ENCODE assay signal across 8 mouse cellular contexts in genomic region chr11:115964977-115965604, GRCm38 (mm10). TPM values are rescaled to one million over a fixed set of nuclear protein-coding genes. Genes with fewer than 3 reads are reported as not detected.
DNase-seq lines count a peak whose midpoint lies in the region; TF ChIP-seq lines count a peak whose summit lies in the region.
"Had no signal": no experiment of that assay in that cellular context is flagged by ENCODE, and none has a peak within 500 bp of the region (broad histone marks: within the 10 kb centered on the region; RNA-seq: fewer than 3 reads in every experiment).

No protein-coding gene starts in this region.

- no peak for TF ChIP-seq RAD21 in MEL (IDR thresholded peaks at IDR 0.05; ENCODE audit: low read depth, low read length)

- H3K4me3 ChIP-seq in MEL (ENCODE audit: control insufficient read depth in 1 of 2, insufficient read depth in 1 of 2, low read depth in 2 of 2, low read length in 2 of 2), result no peak overlapping the region
- no peak overlapping the region for H3K4me3 ChIP-seq in heart, adult 2 months

- intact Hi-C loops in heart, adult 2 months (cut with DNase I), result no loop called here

- no peaks in the 10 kb centered on the region for H3K79me2 ChIP-seq in MEL (ENCODE audit: control insufficient read depth, insufficient read depth, low read length, poor library complexity)
- H3K79me2 ChIP-seq in heart, adult 2 months (replicated peaks; ENCODE audit: control insufficient read depth, insufficient read depth, low read length), result no peaks in the 10 kb centered on the region

- H3K9ac ChIP-seq in MEL (ENCODE audit: control insufficient read depth, low read depth, low read length, poor library complexity, severe bottlenecking), result no peak overlapping the region
- H3K9ac ChIP-seq in heart, adult 2 months (ENCODE audit: low read depth, low read length), result no peak overlapping the region

- no peak for TF ChIP-seq EP300 in MEL (IDR thresholded peaks at IDR 0.05; ENCODE audit: low read depth in 1 of 2, low read length in 2 of 2)
- 0 out of 2 replicates have a peak, but pooled peaks have one; percentile 15 for TF ChIP-seq EP300 in heart, adult 2 months (IDR thresholded peaks at IDR 0.05; ENCODE audit: insufficient read depth, low read depth, low read length)

- peak; percentile 87 for DNase-seq in 3134 (ENCODE audit: extremely low read depth, insufficient read length, low spot score)
- DNase-seq in MEL (ENCODE audit: low read depth, low spot score), result peak; percentile 36
- DNase-seq in heart, adult 2 months, result peak; percentile 45 to 70
- DNase-seq in lung, adult 18-20 months, result peak; percentile 86 to 90
- no peak for DNase-seq in layer of hippocampus, adult 11-12 months (ENCODE audit: low spot score)
- DNase-seq in cerebellum, adult 11 months, result no peak
- no peak for DNase-seq in urinary bladder, postnatal 10 days (ENCODE audit: low spot score)

- peaks cover 7 to 10% of the 10 kb centered on the region in 2 experiments for H3K36me3 ChIP-seq in MEL (ENCODE audit: control insufficient read depth in 1 of 2, insufficient read depth in 2 of 2, low read length in 2 of 2)
- no peaks in the 10 kb centered on the region for H3K36me3 ChIP-seq in heart, adult 2 months (ENCODE audit: control insufficient read depth, insufficient read depth, low read length)

- H3K4me1 ChIP-seq in MEL (ENCODE audit: control insufficient read depth in 1 of 2, insufficient read depth in 2 of 2, low read length in 2 of 2), result peaks cover 0 to 14% of the 10 kb centered on the region in 2 experiments; a peak in 3 of 4 replicates
- H3K4me1 ChIP-seq in heart, adult 2 months (ENCODE audit: control insufficient read depth, insufficient read depth, low read length), result peaks cover 1% of the 10 kb centered on the region; the same call in 1 of the 2 replicates

- no peak for TF ChIP-seq CTCF in MEL (IDR thresholded peaks at IDR 0.05 in 2 of 3, conservative IDR thresholded peaks at IDR 0.05 in 1 of 3; ENCODE audit: control insufficient read depth in 1 of 3, insufficient read depth in 1 of 3, low read depth in 2 of 3, low read length in 3 of 3, poor library complexity in 1 of 3, severe bottlenecking in 1 of 3)
- no peak for TF ChIP-seq CTCF in heart, adult 2 months (IDR thresholded peaks at IDR 0.05)

- H3K9me3 ChIP-seq in MEL (replicated peaks; ENCODE audit: insufficient read depth, low read length), result no peaks in the 10 kb centered on the region

- no peak overlapping the region for H3K27ac ChIP-seq in MEL (ENCODE audit: control insufficient read depth, low read depth, low read length)
- peak overlapping the region; percentile 28 for H3K27ac ChIP-seq in heart, adult 2 months

- H3K27me3 ChIP-seq in MEL (ENCODE audit: control insufficient read depth in 1 of 2, insufficient read depth in 2 of 2, low read length in 2 of 2), result no peaks in the 10 kb centered on the region
- H3K27me3 ChIP-seq in heart, adult 2 months (ENCODE audit: control insufficient read depth, insufficient read depth, low read length), result no peaks in the 10 kb centered on the region

- no peak for TF ChIP-seq POLR2A in MEL (IDR thresholded peaks at IDR 0.05; ENCODE audit: control insufficient read depth in 1 of 2, insufficient read depth in 1 of 2, low read depth in 1 of 2, low read length in 2 of 2, poor library complexity in 1 of 2)
- TF ChIP-seq POLR2A in heart, adult 2 months (IDR thresholded peaks at IDR 0.05; ENCODE audit: insufficient read depth, low read depth, low read length), result no peak

- 48% methylated on average over 10 of the region's 10 CpGs for WGBS in heart, adult 2 months

TF ChIP-seq in MEL, 35 proteins besides CTCF, POLR2A, EP300 and RAD21:
- TF ChIP-seq MAX (IDR thresholded peaks at IDR 0.05; ENCODE audit: low read length), result no peak
- peak; percentile 49 for TF ChIP-seq TAL1 (IDR thresholded peaks at IDR 0.05; ENCODE audit: low read length)
- TF ChIP-seq ETS1 (IDR thresholded peaks at IDR 0.05; ENCODE audit: low read depth, low read length), result no peak

RNA-seq across cellular contexts. Expression of gene Itgb4, which starts 9.4 kb away (rescaled TPM):
- total RNA-seq in MEL (2012; rRNA removed), result 0.39 and 0.69 TPM in 2 replicates
- under 1 TPM in 1 of 2 experiments, not detected in 1; 0.85 TPM for polyA plus RNA-seq in MEL (2012; ENCODE audit: insufficient read depth in 1 of 2, insufficient read length in 2 of 2, low read depth in 1 of 2, low replicate concordance in 2 of 2, missing spikeins in 1 of 2)
- total RNA-seq in heart, adult 2 months (2021), result 1 to 10 TPM; 2.6 to 2.9 TPM
- 1.9 and 3.1 TPM in 2 replicates for polyA plus RNA-seq in heart, adult 2 months (2012; rRNA removed)
- polyA plus RNA-seq: activated CD4-positive, CD25-positive, alpha-beta regulatory T cell, adult 4 months had no signal

RNA-seq across cellular contexts. Expression of gene Recql5, which starts 31.8 kb away (rescaled TPM):
- 16.7 and 20.3 TPM in 2 replicates for total RNA-seq in MEL (2012; rRNA removed)
- 10 to 100 TPM in 1 of 2 experiments, not detected in 1; 21.5 TPM for polyA plus RNA-seq in MEL (2012; ENCODE audit: insufficient read depth in 1 of 2, insufficient read length in 2 of 2, low read depth in 1 of 2, low replicate concordance in 2 of 2, missing spikeins in 1 of 2)
- 1 to 10 TPM; 6.8 to 7.4 TPM for total RNA-seq in heart, adult 2 months (2021)
- 10.2 and 12.2 TPM in 2 replicates for polyA plus RNA-seq in heart, adult 2 months (2012; rRNA removed)

RNA-seq across cellular contexts. Expression of gene Sap30bp, which starts 32.0 kb away (rescaled TPM):
- total RNA-seq in MEL (2012; rRNA removed), result 51.6 and 69.2 TPM in 2 replicates
- polyA plus RNA-seq in MEL (2012; ENCODE audit: insufficient read depth in 1 of 2, insufficient read length in 2 of 2, low read depth in 1 of 2, low replicate concordance in 2 of 2, missing spikeins in 1 of 2), result 10 to 100 TPM in 1 of 2 experiments, not detected in 1; 49.1 TPM
- 10 to 100 TPM; 16.4 to 18.1 TPM for total RNA-seq in heart, adult 2 months (2021)
- 9.1 and 10.8 TPM in 2 replicates for polyA plus RNA-seq in heart, adult 2 months (2012; rRNA removed)

RNA-seq across cellular contexts. Expression of gene Galk1, which starts 47.4 kb away (rescaled TPM):
- total RNA-seq in MEL (2012; rRNA removed), result 253 and 322 TPM in 2 replicates
- polyA plus RNA-seq in MEL (2012; ENCODE audit: insufficient read depth in 1 of 2, insufficient read length in 2 of 2, low read depth in 1 of 2, low replicate concordance in 2 of 2, missing spikeins in 1 of 2), result 100 to 1,000 TPM in 1 of 2 experiments, not detected in 1; 326 TPM
- 10 to 100 TPM; 14.5 to 14.7 TPM for total RNA-seq in heart, adult 2 months (2021)
- 14.6 and 16.4 TPM in 2 replicates for polyA plus RNA-seq in heart, adult 2 months (2012; rRNA removed)

RNA-seq across cellular contexts. Expression of gene Smim6, which starts 53.3 kb away (rescaled TPM):
- total RNA-seq in MEL (2012; rRNA removed), result 1.2 and 1.3 TPM in 2 replicates
- 1 to 10 TPM in 1 of 2 experiments, not detected in 1; 3.8 TPM for polyA plus RNA-seq in MEL (2012; ENCODE audit: insufficient read depth in 1 of 2, insufficient read length in 2 of 2, low read depth in 1 of 2, low replicate concordance in 2 of 2, missing spikeins in 1 of 2)
- total RNA-seq in heart, adult 2 months (2021), result not detected
- polyA plus RNA-seq in heart, adult 2 months (2012; rRNA removed), result 0.29 and 0.35 TPM in 2 replicates

Comparison
In these comparisons a context has a peak if more than half of its experiments do, and no peak if none do; other contexts are left out.
1. DNase-seq: peak in 3134 (single experiment), MEL (single experiment), heart, adult 2 months (2 of 2) and lung, adult 18-20 months (2 of 2); none in layer of hippocampus, adult 11-12 months (single experiment), cerebellum, adult 11 months (single experiment) and urinary bladder, postnatal 10 days (single experiment).